Mouse (Mus musculus) cerebellum, adult 2 months (tissue): ENCODE data around the gene Hmbs.

Experiments used
- CTCF ChIP-seq: fragments of 200-500 bp; IDR thresholded peaks from 2 replicates; pipeline ENCODE4 v1.5.1; 2011; ENCODE audit warnings: low read depth, mild to moderate bottlenecking, control low read depth, low read length, moderate library complexity, borderline replicate concordance; ENCODE audit not compliant: insufficient read depth
- POLR2A ChIP-seq: fragments of 200-500 bp; IDR thresholded peaks from 2 replicates; pipeline ENCODE4 v1.6.1; 2011; ENCODE audit warnings: low read length, control low read depth, borderline replicate concordance; ENCODE audit not compliant: insufficient read depth

GRCm38 (mm10) chr9:44306532-44306931 is 37.5 kb downstream of the Hmbs start:
- TF ChIP-seq CTCF, result no peak
- TF ChIP-seq POLR2A, result no peak
